Mouse (Mus musculus): ENCODE data around the gene Gatd1.

DNA sequence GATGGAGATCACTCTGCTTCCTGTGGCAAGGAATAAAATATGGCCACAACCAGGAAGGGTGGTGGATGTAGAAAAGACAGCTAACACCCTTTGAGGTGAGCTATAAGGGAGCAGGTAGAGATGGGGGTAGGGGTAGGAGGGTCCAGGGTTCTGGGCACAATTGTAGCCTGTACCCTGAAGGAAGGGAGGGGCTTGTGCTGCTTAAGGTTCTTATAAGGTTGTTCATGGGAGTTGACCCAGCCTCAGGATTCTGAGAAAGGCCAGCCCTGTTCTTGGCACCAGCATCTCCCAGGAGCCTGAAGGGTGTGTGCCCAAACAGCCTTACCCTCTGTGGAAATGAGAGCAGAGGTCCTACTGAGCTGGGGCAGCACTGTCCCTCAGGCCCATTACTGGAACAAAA, 38.0 kb upstream of the Gatd1 start:
- TF ChIP-seq CTCF (IDR thresholded peaks at IDR 0.05; ENCODE audit: insufficient read depth, low read depth, low read length), result no peak
- TF ChIP-seq POLR2A (IDR thresholded peaks at IDR 0.05; ENCODE audit: insufficient read depth, low read depth, low read length), result no peak

Data from olfactory bulb, adult 2 months (tissue).